Mouse (Mus musculus) left cerebral cortex, adult 8-10 months (tissue): ENCODE results near the gene Acer2. TPM values are rescaled to one million over a fixed set of nuclear protein-coding genes. Genes with fewer than 3 reads are reported as not detected.

Experiments
- DNase-seq, 2 experiments: peaks; one replicate each; pipeline ENCODE4 v3.0.0; 2022; ENCODE audit warnings: low spot score in 2 of 2
- total RNA-seq, 4 experiments: library from RNA; stranded (reverse); gene quantifications; 2 replicates each; pipeline ENCODE4 v1.2.4; 2022

The Acer2 gene
- total RNA-seq, 4 experiments from 2014 or later, result 6.5 to 11.5 (median 9.3) TPM

DNA sequence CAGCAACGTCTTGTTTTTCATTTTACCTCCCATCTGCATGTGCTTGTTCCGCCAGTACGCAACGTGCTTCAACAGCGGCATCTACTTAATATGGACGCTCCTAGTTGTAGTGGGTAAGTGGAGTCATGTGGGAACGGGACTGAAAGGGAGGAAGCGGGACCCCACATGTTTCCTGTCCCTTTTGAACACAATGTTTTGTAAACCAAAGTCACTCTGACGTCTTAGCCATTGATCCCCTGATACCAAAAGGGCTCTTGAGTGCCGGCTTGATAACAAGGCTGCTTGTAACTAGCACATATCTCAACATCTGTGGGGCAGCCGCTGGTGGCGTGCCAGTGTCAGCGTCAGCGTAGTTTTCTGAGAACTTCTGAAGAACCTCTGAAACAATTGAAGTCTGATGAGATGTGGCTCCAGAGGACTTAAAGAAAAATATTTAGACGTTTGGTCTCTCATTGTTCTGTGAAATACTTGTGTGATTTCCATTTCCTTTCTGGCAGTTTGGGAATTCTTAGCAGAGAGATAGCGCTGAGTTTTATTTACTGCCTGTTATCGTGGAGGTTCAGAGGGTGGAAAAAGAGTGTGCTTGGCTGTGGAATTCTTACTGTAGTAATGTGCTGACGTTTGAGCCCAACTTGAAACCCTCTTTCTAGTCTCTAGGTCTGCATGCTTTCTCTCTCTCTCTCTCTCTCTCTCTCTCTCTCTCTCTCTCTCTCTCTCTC is 12.1 kb downstream of the Acer2 start:
- no peak for DNase-seq

- DNase-seq, result no peak
Observed at GRCm38 (mm10) chr4:86887879-86888278, 13.7 kb downstream of the Acer2 start.

DNA sequence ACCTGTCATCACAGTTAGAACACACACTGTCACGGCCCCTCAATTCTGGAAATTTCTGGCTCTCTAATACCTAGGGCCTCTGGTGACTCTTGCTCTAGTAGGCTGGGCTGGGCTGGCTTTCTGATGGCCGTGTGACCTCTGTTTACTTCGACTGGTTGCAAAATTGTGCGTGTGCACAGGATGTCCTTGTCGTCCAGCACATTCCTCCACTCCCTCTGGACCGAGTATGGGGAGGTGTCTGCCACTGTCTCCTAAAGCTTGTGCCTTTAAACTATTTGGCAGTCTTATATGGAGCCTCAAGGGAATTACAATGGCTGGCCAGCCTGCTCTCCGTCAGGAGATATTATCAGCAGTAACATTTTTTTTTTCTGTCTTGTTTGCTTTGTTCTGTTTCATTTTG is 23.2 kb downstream of the Acer2 start:
- no peak for DNase-seq

GRCm38 (mm10) chr4:86898791-86899474 is 24.7 kb downstream of the Acer2 start:
- no peak for DNase-seq

GRCm38 (mm10) chr4:86902351-86902750 is 28.2 kb downstream of the Acer2 start:
- no peak for DNase-seq

DNA sequence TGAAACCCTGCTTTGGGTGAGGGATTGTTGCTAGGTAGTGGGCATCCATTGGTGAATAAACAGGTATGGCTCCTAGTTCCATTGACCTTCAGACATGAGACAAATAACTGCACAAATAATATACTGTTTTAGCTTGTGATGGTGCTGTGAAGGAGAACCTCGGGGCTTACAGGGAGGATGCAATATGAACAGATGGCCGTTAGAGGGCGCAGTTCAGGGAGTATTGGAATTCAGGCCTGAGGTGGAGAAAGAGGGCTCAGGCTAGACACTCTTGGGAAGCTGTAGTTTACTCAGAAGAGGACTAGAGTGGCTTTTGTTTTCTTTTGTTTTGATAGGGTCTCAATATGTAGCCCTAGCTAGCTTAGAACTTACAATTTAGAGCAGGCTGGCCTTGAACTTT is 30.8 kb downstream of the Acer2 start:
- no peak for DNase-seq

GRCm38 (mm10) chr4:86905869-86906268 is 31.7 kb downstream of the Acer2 start:
- no peak for DNase-seq

- DNase-seq, result no peak
Observed at GRCm38 (mm10) chr4:86911576-86912341, 37.6 kb downstream of the Acer2 start.

- DNase-seq, result no peak
Observed at GRCm38 (mm10) chr4:86912757-86913156, 38.6 kb downstream of the Acer2 start.

GRCm38 (mm10) chr4:86916062-86916461 is 41.9 kb downstream of the Acer2 start:
- DNase-seq, result no peak

DNA sequence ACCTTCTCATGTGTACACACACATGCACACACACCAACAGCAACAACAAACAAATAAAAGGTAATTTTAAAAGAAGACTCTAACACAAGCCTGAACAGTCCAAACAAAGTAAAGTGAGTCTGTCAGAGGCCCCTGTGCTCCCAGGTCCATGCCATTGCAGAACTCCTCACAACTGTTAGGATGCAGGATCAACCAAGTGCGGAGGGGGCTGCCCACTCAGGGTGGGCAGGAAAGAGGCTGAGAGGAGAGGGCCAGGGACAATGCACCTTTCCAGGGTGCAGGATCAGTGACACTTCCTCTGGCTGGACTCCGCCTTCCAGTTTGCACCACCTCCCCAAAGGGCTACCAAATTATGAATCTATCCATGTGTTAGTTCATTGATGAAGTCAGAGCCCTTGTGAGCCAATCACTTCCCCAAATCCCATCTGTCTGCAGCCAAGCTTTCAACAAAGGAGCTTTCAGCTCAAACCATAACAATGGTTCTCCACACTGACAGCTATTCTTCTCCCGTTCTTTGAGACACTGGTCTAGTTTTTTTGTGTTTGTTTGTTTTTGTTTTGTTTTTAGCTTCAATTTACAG is 49.4 kb downstream of the Acer2 start:
- DNase-seq, result no peak

DNA sequence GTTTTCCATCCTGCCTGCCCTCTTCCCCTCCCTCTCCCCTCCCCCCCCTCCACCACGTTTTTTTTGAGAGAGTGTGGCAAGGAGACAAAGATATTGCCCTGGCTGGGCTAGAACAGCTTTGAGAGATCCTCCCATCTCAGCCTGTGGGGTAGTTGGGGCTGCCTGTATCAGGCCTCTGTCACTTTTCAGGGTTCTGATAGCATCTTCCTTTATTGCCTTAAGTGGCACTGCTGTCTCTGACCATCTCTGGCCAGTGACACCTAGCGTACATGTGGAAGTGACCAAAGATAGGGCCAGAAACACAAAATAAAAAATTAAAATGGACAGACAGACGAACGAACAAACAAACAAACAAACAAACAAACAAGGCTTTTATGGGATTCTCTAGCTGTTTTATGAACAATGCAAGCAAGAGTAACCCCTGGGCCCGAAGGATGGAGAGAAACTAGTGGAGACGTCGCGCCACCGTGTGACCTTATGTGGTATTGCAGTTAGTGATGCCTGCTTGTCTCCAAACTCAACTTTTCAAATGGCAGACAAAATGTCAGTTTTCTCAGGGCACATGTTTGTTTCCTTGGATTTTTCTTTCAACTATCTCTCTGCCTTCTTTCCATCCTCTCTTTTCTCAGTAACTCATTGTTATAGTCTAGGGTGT is 50.7 kb downstream of the Acer2 start:
- peak; percentile 26 to 82 for DNase-seq

GRCm38 (mm10) chr4:86926997-86927396 is 52.8 kb downstream of the Acer2 start:
- no peak for DNase-seq

DNA sequence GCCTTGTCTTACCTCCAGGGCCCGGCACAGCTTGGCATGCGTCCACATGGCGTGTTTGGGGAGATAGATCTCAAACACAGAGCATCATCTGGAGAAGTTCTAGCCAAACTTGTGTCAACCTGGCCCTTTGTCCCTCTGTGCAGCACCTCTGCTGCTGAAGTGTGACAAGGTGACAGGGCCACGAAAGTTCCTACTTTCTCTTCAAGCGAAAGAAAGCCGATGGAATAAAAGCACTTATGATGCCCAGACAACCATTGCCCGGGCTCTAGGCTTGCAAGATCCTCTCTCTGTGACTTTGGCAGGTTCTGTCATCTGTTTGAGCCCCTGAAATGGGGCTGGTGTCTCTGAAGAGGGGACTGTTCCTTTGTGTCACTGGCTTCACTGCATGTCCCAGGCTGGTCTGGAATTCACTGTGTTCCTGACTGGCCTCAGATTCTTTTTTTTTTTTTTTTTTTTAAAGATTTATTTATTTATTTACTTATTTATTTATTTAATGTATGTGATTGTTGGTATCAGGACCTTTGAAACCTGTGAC is 56.0 kb downstream of the Acer2 start:
- no peak for DNase-seq

DNA sequence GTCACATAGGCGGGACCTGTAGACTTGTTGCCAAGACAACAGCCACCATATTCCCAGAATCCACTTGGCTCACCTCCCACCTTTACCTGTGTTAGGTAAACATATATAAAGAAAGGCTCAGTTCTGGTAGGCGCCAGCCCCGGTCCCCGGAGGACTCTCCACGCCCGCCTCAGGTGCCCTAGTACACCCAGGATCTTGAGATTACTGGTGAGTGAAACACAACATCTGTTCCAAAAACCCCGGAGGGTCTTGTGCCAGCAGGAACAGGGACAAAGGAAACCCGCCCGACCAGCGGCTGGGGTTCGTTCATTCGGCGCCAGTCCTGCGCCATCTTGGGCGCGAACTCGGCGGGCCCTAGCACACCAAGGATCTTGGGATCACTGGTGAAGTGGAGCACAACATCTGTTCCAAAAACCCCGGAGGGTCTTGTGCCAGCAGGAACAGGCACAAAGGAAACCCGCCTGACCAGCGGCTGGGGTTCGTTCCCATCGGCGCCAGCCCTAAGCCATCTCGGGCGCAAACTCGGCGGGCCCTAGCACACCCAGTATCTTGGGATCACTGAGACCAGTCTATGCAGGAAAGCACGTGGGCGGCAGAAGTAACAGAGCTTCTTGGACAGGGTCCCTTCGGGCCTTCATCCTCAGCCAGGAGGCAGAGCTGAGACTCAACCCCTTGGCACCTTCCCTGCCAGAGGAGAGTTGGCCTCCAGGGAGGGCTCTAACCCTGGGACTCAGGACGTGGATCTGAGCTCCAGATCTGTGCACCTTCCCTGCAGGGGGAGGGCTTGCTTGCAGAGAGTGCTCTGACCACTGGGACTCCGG is 56.6 kb downstream of the Acer2 start:
- DNase-seq, result peak; percentile 37 to 54

GRCm38 (mm10) chr4:86933026-86933425 is 58.8 kb downstream of the Acer2 start:
- DNase-seq, result no peak

DNA sequence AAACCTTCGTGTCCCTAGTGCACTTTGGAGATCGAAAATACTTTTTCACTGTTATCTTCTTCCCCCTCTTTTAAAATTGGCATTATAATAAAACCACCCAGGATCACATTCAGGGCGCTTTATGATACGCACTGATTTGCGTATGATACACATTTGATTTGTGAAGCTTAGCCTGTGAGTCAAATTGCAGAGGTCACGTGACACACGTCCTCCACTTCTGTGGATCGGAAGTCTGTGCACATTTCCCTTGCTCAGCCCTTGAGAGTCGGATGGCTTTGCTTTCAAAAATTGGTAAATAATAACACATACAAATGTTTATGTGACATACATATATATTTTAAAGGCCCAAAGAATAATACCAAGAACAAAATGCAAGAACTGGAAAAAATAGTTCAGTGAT is 62.0 kb downstream of the Acer2 start:
- no peak for DNase-seq

- no peak for DNase-seq
Observed at GRCm38 (mm10) chr4:86936706-86937105, 62.5 kb downstream of the Acer2 start.

DNA sequence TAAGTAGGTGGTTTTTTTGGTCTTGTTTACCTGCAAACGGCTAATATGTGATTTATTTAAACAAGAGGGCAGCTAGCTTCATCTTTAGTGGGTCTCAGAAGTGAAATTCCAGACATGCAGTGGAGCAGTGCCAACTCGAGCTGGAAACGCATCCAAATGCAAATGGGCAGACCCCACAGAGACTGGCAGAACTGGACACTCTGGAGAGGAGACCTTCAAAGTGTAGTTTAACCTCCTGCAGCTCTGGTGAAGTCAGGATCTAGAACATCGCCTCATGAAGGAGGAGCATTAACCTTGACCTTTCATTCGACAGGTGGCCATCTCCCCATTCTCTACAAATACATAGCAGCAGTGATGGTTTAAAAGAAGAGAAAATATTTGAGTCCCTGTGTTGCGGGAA is 68.5 kb downstream of the Acer2 start:
- no peak for DNase-seq

DNA sequence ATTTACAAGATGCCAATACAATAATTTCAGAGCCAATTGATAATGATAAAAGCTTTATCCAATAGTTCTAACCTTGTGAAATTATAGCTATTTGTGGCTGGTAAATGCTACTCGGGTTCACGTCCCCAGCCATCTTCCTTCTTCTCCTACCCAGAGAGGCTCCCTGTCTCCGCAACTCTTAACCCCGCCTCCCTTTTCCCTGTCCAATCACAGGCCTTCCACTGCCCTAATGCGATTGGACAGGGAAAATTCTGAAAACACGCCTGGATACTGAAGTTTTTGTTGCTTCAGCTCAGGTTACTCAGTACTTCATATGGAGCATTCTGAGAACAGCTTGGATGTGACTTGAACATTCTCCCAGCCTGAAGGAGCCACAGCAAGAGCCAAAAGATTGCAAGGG is 69.1 kb downstream of the Acer2 start:
- no peak for DNase-seq
